Mouse (Mus musculus) embryonic facial prominence, embryonic 13.5 days (tissue): ENCODE measurements around the gene Dbndd2. TPM values are rescaled to one million over a fixed set of nuclear protein-coding genes. Genes with fewer than 3 reads are reported as not detected.

Source experiments
- ATAC-seq: fragments of 200-750 bp; cut with Nextera tagmentation; 2 replicates; pipeline ENCODE4 v1.8.0; 2017; ENCODE audit warnings: low read depth; ENCODE audit not compliant: insufficient number of reproducible peaks, insufficient read depth, low FRiP score, low TSS enrichment
- H3K27ac ChIP-seq: fragments of 300-500 bp; sonication (generic); 2 replicates; pipeline ENCODE4 v1.5.1; 2015; ENCODE audit warnings: moderate library complexity, mild to moderate bottlenecking, inconsistent platforms
- H3K27me3 ChIP-seq: fragments of 300-500 bp; sonication (generic); 2 replicates; pipeline ENCODE4 v1.6.1; 2015; ENCODE audit warnings: mild to moderate bottlenecking, inconsistent platforms
- H3K36me3 ChIP-seq: fragments of 300-500 bp; sonication (generic); 2 replicates; pipeline ENCODE4 v1.6.1; 2015; ENCODE audit warnings: mild to moderate bottlenecking, inconsistent platforms
- H3K4me1 ChIP-seq: fragments of 300-500 bp; sonication (generic); 2 replicates; pipeline ENCODE4 v1.6.1; 2015; ENCODE audit warnings: inconsistent platforms
- H3K4me2 ChIP-seq: fragments of 300-500 bp; sonication (generic); 2 replicates; pipeline ENCODE4 v1.6.1; 2015; ENCODE audit warnings: moderate library complexity, mild to moderate bottlenecking, inconsistent platforms
- H3K4me3 ChIP-seq: fragments of 300-500 bp; sonication (generic); 2 replicates; pipeline ENCODE4 v1.5.1; 2015; ENCODE audit warnings: mild to moderate bottlenecking, inconsistent platforms
- H3K9ac ChIP-seq: fragments of 300-500 bp; sonication (generic); 2 replicates; pipeline ENCODE4 v1.6.1; 2015; ENCODE audit warnings: mild to moderate bottlenecking, inconsistent platforms
- H3K9me3 ChIP-seq: fragments of 300-500 bp; sonication (generic); 2 replicates; pipeline ENCODE4 v1.6.1; 2016; ENCODE audit warnings: inconsistent platforms
- WGBS: fragments of 180-500 bp; shearing (Covaris S2); methylation state at CpG from one replicate; pipeline ENCODE4 v1.1.7; 2015; ENCODE audit warnings: mixed read lengths; 5-methylcytosine and 5-hydroxymethylcytosine counted together
- polyA plus RNA-seq: library from polyadenylated mRNA; unstranded; fragments of >200 nt; fragmentation: Nextera tagmentation; extraction: Ambion mirVana; gene quantifications from 2 replicates; pipeline ENCODE4 v1.2.1, GENCODE M21; 2015

The Dbndd2 gene
- polyA plus RNA-seq = 2.1 and 3.0 TPM in 2 replicates

GRCm38 (mm10) chr2:164485681-164486257 lies at the start of gene Dbndd2:
TSS of gene Dbndd2 (plus strand) at chr2:164486106.
- H3K4me3 ChIP-seq = peak within 1 kb of the TSS; percentile 68
- H3K27me3 ChIP-seq = peaks cover 42% of the 10 kb centered on the region
- no peaks in the 10 kb centered on the region for H3K9me3 ChIP-seq
- peak within 1 kb of the TSS; percentile 99 for H3K4me2 ChIP-seq
- no peak within 1 kb of the TSS for H3K27ac ChIP-seq
- peaks cover 15% of the 10 kb centered on the region for H3K4me1 ChIP-seq
- peak within 1 kb of the TSS; percentile 72 for H3K9ac ChIP-seq
- no peak for ATAC-seq
- 2% methylated on average over 26 of the region's 26 CpGs for WGBS
- peaks cover 8% of the 10 kb centered on the region; the same call in 1 of the 2 replicates for H3K36me3 ChIP-seq

DNA sequence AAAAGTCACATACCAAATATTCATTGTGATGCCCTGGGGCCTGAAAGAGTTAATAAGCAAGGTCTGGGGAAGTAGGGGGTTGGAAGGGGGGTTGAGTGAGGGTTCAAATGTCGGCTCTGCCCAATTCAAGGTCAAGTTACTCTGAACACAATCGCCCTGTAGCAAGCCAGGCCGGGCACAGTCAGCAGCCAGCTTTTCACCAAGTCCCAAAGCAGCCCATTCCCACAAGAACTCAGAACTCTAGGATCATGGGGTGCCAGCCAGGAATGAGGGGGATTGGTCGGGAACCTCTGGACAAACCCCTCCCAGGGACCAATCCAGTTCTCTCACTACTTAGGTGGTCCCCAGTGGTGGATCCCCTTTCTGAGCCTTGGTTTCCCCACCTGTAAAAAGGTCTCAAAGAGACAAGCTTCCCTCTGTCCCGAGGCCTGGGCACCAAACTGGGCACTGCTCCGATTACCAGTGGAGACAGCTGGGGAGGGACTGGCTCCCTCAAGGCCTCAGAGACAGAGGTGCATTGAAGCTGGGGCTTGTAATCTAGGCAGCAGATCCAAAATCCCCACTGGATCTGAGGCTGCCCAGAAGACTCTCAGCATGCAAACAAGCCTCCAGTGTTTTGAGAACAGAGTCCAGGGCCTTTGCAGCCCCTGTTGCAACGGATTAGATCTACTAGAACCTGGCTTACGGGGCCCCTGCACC lies 49.5 kb upstream of the Dbndd2 start:
- Histone ChIP-seq H3K36me3 (no peaks in the 10 kb centered on the region; the same call in 1 of the 2 replicates), H3K4me3 (no peak overlapping the region), H3K27me3 (no peaks in the 10 kb centered on the region), H3K4me2 (peak overlapping the region; percentile 28), H3K4me1 (peaks cover 98% of the 10 kb centered on the region), H3K9ac (peak overlapping the region; percentile 49), H3K27ac (peak overlapping the region; percentile 79), H3K9me3 (no peaks in the 10 kb centered on the region)
- no peak for ATAC-seq
- WGBS = 9% methylated on average over 8 of the region's 8 CpGs

DNA sequence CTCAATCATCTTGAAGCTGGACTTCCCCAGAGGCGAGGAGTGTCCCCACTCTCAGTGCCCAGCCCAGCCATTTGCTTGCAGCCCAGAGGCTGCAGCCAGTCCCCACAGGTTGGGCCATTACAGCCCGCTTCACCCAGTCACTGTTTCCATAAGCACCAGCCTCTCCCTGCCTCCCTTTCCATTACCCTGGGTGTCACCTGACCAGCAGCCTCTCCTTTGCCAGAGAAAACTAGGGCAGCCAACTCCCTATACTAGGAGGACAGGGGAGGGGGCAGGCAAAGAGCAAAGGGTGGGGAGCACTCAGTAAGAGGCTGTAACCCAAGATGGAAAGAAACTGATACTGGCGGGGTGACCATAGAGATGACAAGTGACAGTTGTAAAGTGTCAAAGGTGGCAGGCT lies 48.9 kb upstream of the Dbndd2 start:
- Histone ChIP-seq H3K36me3 (no peaks in the 10 kb centered on the region; the same call in 1 of the 2 replicates), H3K4me2 (peak overlapping the region; percentile 28; the same call in 1 of the 2 replicates), H3K27ac (peak overlapping the region; percentile 79), H3K4me3 (no peak overlapping the region), H3K4me1 (peaks cover 98% of the 10 kb centered on the region), H3K9ac (peak overlapping the region; percentile 49), H3K27me3 (no peaks in the 10 kb centered on the region), H3K9me3 (no peaks in the 10 kb centered on the region)
- ATAC-seq = no peak
- WGBS = 58% methylated on average over 3 of the region's 3 CpGs

DNA sequence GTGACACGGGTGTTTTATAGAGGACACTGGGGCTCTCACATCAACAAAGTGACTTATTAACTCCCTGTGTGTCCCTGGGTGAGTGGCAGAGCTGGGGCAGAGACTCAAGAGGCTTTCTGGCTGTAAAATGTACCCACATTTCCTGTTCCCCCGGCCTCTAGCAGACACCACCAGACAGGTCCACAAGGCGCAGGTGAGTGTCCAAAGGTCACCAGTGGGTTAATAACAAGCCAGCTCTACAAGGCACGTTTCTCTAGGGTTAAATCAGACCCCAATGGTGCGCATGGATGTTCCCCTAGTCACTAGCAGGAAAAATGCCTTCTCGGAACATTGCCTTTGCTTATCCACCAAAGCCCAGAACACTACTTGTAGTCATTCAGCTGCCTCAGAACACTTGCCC lies 48.2 kb upstream of the Dbndd2 start:
- Histone ChIP-seq H3K4me3 (no peak overlapping the region), H3K4me2 (no peak overlapping the region), H3K9ac (no peak overlapping the region), H3K27ac (no peak overlapping the region), H3K27me3 (no peaks in the 10 kb centered on the region), H3K9me3 (no peaks in the 10 kb centered on the region), H3K4me1 (peaks cover 95% of the 10 kb centered on the region), H3K36me3 (no peaks in the 10 kb centered on the region; the same call in 1 of the 2 replicates)
- WGBS = 59% methylated on average over 6 of the region's 6 CpGs
- ATAC-seq = no peak

DNA sequence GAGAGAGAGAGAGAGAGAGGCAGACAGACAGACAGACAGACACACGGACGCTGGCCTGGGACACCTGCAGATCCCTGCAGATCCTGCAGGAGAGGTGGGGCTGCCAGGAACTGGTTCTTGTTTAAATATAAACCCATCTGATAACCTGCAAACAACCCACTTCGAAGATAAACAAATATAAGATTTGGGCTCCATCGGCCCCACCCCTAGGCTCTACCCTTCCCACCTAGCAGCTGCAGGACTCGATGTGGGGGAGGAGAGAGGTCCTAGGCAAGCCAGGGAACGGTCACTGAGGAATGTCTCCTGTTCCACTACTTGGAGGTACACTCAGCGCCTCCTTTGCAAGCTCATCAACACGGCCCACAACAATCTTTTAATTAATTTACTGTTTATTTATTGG lies 47.6 kb upstream of the Dbndd2 start:
- no peaks in the 10 kb centered on the region for H3K27me3 ChIP-seq
- H3K4me1 ChIP-seq = peaks cover 93% of the 10 kb centered on the region
- H3K36me3 ChIP-seq = no peaks in the 10 kb centered on the region; the same call in 1 of the 2 replicates
- no peak overlapping the region for H3K9ac ChIP-seq
- H3K27ac ChIP-seq = no peak overlapping the region
- ATAC-seq = no peak
- 68% methylated on average over 8 of the region's 8 CpGs for WGBS
- no peak overlapping the region; the same call in 1 of the 2 replicates for H3K4me2 ChIP-seq
- no peak overlapping the region for H3K4me3 ChIP-seq
- no peaks in the 10 kb centered on the region for H3K9me3 ChIP-seq

DNA sequence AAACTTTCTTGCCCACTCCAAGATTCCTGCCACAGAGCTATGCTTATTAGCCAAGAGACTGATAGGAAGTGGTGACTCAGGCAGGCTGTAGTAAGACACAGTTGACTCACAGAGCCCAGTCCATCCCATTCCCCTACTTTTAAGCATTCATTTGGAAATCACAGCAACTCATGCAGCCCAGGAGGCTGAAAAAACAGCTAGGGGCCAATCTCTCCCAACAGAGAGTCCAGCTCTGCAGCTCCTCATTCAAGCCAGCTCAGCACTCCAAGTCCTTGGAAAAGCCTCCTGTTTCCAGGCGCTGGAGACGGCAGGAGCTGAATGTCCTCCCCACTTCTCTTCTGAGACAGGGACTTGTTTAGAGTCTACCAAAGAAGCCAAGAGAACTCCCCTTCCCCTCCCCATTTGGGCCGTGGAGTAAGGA lies 46.9 kb upstream of the Dbndd2 start:
- no peak overlapping the region for H3K27ac ChIP-seq
- H3K4me3 ChIP-seq = no peak overlapping the region
- no peaks in the 10 kb centered on the region for H3K9me3 ChIP-seq
- no peaks in the 10 kb centered on the region for H3K27me3 ChIP-seq
- H3K36me3 ChIP-seq = no peaks in the 10 kb centered on the region; the same call in 1 of the 2 replicates
- WGBS = 68% methylated on average over 3 of the region's 3 CpGs
- H3K9ac ChIP-seq = no peak overlapping the region; the same call in 1 of the 2 replicates
- no peak overlapping the region for H3K4me2 ChIP-seq
- ATAC-seq = no peak
- peaks cover 92% of the 10 kb centered on the region for H3K4me1 ChIP-seq

- Histone ChIP-seq H3K36me3 (no peaks in the 10 kb centered on the region; the same call in 1 of the 2 replicates), H3K4me1 (peaks cover 79% of the 10 kb centered on the region), H3K9ac (no peak overlapping the region), H3K4me2 (peak overlapping the region; percentile 80), H3K4me3 (no peak overlapping the region), H3K27ac (0 out of 2 replicates have a peak overlapping the region, but pooled peaks have one; percentile 16), H3K9me3 (no peaks in the 10 kb centered on the region), H3K27me3 (no peaks in the 10 kb centered on the region)
- ATAC-seq = no peak
- WGBS = 68% methylated on average over 5 of the region's 5 CpGs
Observed at GRCm38 (mm10) chr2:164440314-164440713, 45.6 kb upstream of the Dbndd2 start.

DNA sequence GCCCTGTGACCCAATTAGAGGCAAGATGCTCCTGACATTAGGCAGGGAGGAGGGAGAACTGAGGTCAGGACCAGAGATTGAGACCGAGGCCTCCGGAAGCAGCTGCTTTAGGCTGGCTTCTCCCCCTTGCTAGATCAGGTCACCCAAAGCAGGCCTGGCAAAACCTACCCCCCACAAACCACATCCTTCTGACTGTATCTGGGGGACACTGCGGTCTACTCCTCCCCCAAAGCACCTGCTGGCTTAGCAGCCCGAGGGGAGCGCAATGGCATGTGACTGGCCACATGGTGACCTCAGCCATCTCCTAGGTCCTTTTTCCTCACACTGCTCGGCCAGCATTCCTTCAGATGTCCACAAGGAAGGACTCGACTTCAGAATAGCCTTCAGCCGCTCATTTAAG lies 44.8 kb upstream of the Dbndd2 start:
- Histone ChIP-seq H3K27me3 (no peaks in the 10 kb centered on the region), H3K36me3 (no peaks in the 10 kb centered on the region; the same call in 1 of the 2 replicates), H3K4me1 (peaks cover 70% of the 10 kb centered on the region), H3K4me2 (peak overlapping the region; percentile 80), H3K4me3 (peak overlapping the region; percentile 76), H3K9ac (peak overlapping the region; percentile 37; the same call in 1 of the 2 replicates), H3K9me3 (no peaks in the 10 kb centered on the region), H3K27ac (no peak overlapping the region)
- 29% methylated on average over 8 of the region's 8 CpGs for WGBS
- no peak for ATAC-seq

- Histone ChIP-seq H3K9ac (peak overlapping the region; percentile 89), H3K27ac (no peak overlapping the region), H3K27me3 (no peaks in the 10 kb centered on the region), H3K4me3 (peak overlapping the region; percentile 76), H3K9me3 (no peaks in the 10 kb centered on the region), H3K36me3 (no peaks in the 10 kb centered on the region; the same call in 1 of the 2 replicates), H3K4me2 (peak overlapping the region; percentile 80), H3K4me1 (peaks cover 64% of the 10 kb centered on the region)
- WGBS = 21% methylated on average over 7 of the region's 7 CpGs
- ATAC-seq = no peak
Observed at GRCm38 (mm10) chr2:164441731-164442130, 44.2 kb upstream of the Dbndd2 start.

DNA sequence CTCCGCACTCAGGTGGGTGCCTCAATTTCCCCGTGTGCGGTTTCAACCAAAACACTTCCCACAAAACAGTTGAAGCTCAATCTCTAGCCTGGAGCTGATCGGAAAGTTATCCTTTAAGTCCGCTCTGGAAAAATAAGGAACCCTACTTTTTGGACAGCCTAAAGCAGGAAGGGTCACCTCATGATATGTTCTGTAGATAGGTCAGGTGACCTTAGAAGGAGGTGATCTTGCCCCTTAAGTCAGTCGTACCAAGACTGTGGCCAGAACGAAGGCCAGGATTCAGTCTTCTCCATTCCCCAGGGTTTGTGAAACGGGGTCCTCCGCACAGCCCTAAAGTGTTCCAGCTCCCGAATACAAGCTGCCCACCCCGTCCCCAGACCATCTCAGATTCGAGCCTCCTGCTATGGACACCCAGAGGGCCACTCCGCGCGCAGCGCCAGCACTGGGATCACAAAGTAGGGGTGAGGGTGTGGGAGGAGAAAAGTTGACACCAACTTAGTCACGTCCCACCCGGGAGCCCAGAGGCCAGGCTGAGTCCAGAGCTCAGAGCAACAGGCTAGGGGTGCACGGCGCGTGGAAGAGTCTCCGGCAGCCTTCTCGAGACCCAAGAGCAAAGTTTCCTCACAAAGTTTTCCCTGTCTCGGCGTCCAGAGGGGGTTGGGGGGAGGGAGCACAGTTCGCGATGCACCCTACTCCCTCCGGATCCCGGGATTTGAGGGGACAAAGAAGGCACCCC lies 43.4 kb upstream of the Dbndd2 start:
- Histone ChIP-seq H3K36me3 (no peaks in the 10 kb centered on the region; the same call in 1 of the 2 replicates), H3K27me3 (no peaks in the 10 kb centered on the region), H3K4me1 (peaks cover 58% of the 10 kb centered on the region), H3K4me3 (peak overlapping the region; percentile 76), H3K4me2 (peak overlapping the region; percentile 80), H3K9ac (peak overlapping the region; percentile 89), H3K27ac (peak overlapping the region; percentile 85), H3K9me3 (no peaks in the 10 kb centered on the region)
- 2% methylated on average over 29 of the region's 29 CpGs for WGBS
- ATAC-seq = no peak

DNA sequence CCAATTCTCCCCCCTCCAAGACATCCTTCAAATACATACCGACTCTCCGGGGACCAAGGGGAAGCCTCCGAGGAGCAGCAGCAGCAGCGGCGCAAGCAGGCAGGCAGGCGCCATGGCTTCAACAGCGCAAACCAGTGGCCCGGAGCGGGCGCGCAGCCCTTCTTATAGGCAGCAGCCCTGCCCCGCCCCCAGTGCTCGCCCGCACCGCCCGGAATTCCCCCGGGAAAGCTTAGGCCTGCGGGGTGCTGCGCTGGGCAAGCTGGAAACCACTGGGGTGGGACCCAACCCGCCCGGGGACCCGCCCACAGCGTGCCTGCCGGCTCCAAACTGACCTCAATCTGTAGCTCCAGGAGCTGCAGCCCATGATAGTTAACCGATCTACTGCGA lies 42.9 kb upstream of the Dbndd2 start:
- peak; percentile 84 for ATAC-seq
- peak overlapping the region; percentile 85 for H3K27ac ChIP-seq
- under 1% methylated on average over 26 of the region's 26 CpGs for WGBS

More for the DNA sequence above, 42.9 kb upstream of the Dbndd2 start:
- peak overlapping the region; percentile 80 for H3K4me2 ChIP-seq
- H3K9ac ChIP-seq = peak overlapping the region; percentile 89
- no peaks in the 10 kb centered on the region; the same call in 1 of the 2 replicates for H3K36me3 ChIP-seq
- H3K27me3 ChIP-seq = no peaks in the 10 kb centered on the region
- H3K4me3 ChIP-seq = peak overlapping the region; percentile 76
- peaks cover 53% of the 10 kb centered on the region for H3K4me1 ChIP-seq
- H3K9me3 ChIP-seq = no peaks in the 10 kb centered on the region
